ENCODE assay signal across 8 mouse cellular contexts in the genomic region with DNA sequence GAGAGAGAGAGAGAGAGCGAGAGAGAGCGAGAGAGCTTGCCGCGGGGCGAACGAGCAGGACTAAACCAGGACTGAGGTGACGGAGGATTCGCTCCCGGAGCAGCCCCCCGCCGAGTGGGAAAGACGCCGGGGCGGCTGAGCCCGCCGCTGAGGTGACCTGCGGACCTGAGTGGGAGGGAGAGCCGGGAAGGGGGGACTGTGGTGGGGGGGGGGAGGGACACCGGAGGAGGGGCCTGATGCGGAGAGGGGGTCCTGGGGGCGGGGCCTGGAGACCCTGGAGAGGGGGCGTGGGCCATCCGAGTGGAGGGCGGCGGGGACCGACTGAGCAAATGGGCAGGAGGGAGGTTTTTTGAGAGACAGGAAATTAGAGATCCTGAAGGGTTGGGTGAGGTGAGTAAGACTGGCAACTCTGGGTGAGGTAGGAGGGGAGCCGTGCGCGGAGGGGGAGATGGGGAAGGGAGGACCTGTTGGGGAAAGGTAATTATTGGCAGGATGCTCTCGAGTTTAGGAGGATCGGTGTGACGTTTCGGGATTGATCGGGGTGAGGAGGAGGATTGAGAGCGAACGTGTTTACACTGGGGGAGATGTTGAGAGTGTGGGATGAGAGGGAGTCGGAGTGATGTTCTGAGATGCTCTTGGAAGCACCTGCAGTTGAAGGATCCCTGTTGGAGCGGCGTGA. TPM values are rescaled to one million over a fixed set of nuclear protein-coding genes. Genes with fewer than 3 reads are reported as not detected.
A peak's percentile ranks its signal among the peaks of the same experiment; 100 is the strongest.
DNase-seq lines count a peak whose midpoint lies in the region; ATAC-seq and TF ChIP-seq lines count a peak whose summit lies in the region.

No protein-coding gene starts in this region.

- H3K4me1 ChIP-seq in heart, adult 2 months (ENCODE audit: control insufficient read depth, insufficient read depth, low read length), result peaks cover 2% of the 10 kb centered on the region
- H3K4me1 ChIP-seq in MEL (ENCODE audit: control insufficient read depth in 1 of 2, insufficient read depth in 2 of 2, low read length in 2 of 2), result peaks cover 6 to 12% of the 10 kb centered on the region in 2 experiments
- H3K4me1 ChIP-seq in embryonic facial prominence, embryonic 15.5 days, result peaks cover 15% of the 10 kb centered on the region
- peaks cover 3% of the 10 kb centered on the region; the same call in 1 of the 2 replicates for H3K4me1 ChIP-seq in hindbrain, embryonic 16.5 days (ENCODE audit: control insufficient read depth, insufficient read depth, low read depth, low read length)
- peaks cover 12% of the 10 kb centered on the region for H3K4me1 ChIP-seq in limb, embryonic 15.5 days

- no peak for TF ChIP-seq POLR2A in heart, adult 2 months (IDR thresholded peaks at IDR 0.05; ENCODE audit: insufficient read depth, low read depth, low read length)
- TF ChIP-seq POLR2A in MEL (IDR thresholded peaks at IDR 0.05; ENCODE audit: control insufficient read depth in 1 of 2, insufficient read depth in 1 of 2, low read depth in 1 of 2, low read length in 2 of 2, poor library complexity in 1 of 2), result peak; percentile 53 to 75; a peak in 2 of 4 replicates

- no peak for DNase-seq in heart, adult 2 months
- DNase-seq in heart, postnatal 36 days, result no peak
- DNase-seq in MEL (ENCODE audit: low read depth, low spot score), result peak; percentile 78
- DNase-seq in thymus, postnatal 36 days, result peak; percentile 67 to 76

- intact Hi-C loops in heart, adult 2 months (cut with DNase I), result loop anchor here (5.0 kb wide), 1 partner anchor 108 kb away; no protein-coding TSS in a partner anchor
- intact Hi-C loops in heart, postnatal 36 days (cut with DNase I), result loop anchor here (1.0 to 5.0 kb wide), 2 partner anchors 41 to 108 kb away; no protein-coding TSS in a partner anchor

- WGBS in heart, adult 2 months, result under 1% methylated on average over 36 of the region's 39 CpGs
- under 1% methylated on average over 33 of the region's 39 CpGs for WGBS in embryonic facial prominence, embryonic 15.5 days
- WGBS in hindbrain, embryonic 16.5 days, result under 1% methylated on average over 38 of the region's 39 CpGs
- WGBS in limb, embryonic 15.5 days, result 0% methylated on average over 36 of the region's 39 CpGs

- peak overlapping the region; percentile 78 for H3K9ac ChIP-seq in heart, adult 2 months (ENCODE audit: low read depth, low read length)
- H3K9ac ChIP-seq in MEL (ENCODE audit: control insufficient read depth, low read depth, low read length, poor library complexity, severe bottlenecking), result peak overlapping the region; percentile 79
- H3K9ac ChIP-seq in embryonic facial prominence, embryonic 15.5 days, result peak overlapping the region; percentile 59
- peak overlapping the region; percentile 83 for H3K9ac ChIP-seq in hindbrain, embryonic 16.5 days (ENCODE audit: low read depth, low read length)
- peak overlapping the region; percentile 65 for H3K9ac ChIP-seq in limb, embryonic 15.5 days

- no peaks in the 10 kb centered on the region; the same call in 1 of the 2 replicates for H3K79me2 ChIP-seq in heart, adult 2 months (replicated peaks; ENCODE audit: control insufficient read depth, insufficient read depth, low read length)
- H3K79me2 ChIP-seq in MEL (ENCODE audit: control insufficient read depth, insufficient read depth, low read length, poor library complexity), result peaks cover 11% of the 10 kb centered on the region

- no peak; the same call in 1 of the 2 replicates for TF ChIP-seq RAD21 in MEL (IDR thresholded peaks at IDR 0.05; ENCODE audit: low read depth, low read length)

- no peaks in the 10 kb centered on the region for H3K9me3 ChIP-seq in MEL (replicated peaks; ENCODE audit: insufficient read depth, low read length)
- no peaks in the 10 kb centered on the region for H3K9me3 ChIP-seq in embryonic facial prominence, embryonic 15.5 days (replicated peaks)
- H3K9me3 ChIP-seq in hindbrain, embryonic 16.5 days (ENCODE audit: control insufficient read depth, low read length), result no peaks in the 10 kb centered on the region
- no peaks in the 10 kb centered on the region for H3K9me3 ChIP-seq in limb, embryonic 15.5 days

- peak overlapping the region; percentile 73 for H3K4me3 ChIP-seq in heart, adult 2 months
- H3K4me3 ChIP-seq in MEL (ENCODE audit: control insufficient read depth in 1 of 2, insufficient read depth in 1 of 2, low read depth in 2 of 2, low read length in 2 of 2), result peak overlapping the region; percentile 92 to 95
- peak overlapping the region; percentile 70 for H3K4me3 ChIP-seq in embryonic facial prominence, embryonic 15.5 days (replicated peaks)
- H3K4me3 ChIP-seq in hindbrain, embryonic 16.5 days (ENCODE audit: low read length), result peak overlapping the region; percentile 68
- peak overlapping the region; percentile 65 for H3K4me3 ChIP-seq in limb, embryonic 15.5 days

- TF ChIP-seq EP300 in heart, adult 2 months (IDR thresholded peaks at IDR 0.05; ENCODE audit: insufficient read depth, low read depth, low read length), result peak; percentile 3; the same call in 1 of the 2 replicates
- no peak; a peak in 1 of 4 replicates for TF ChIP-seq EP300 in MEL (IDR thresholded peaks at IDR 0.05; ENCODE audit: low read depth in 1 of 2, low read length in 2 of 2)

- H3K27ac ChIP-seq in heart, adult 2 months, result peak overlapping the region; percentile 81
- peak overlapping the region; percentile 80 for H3K27ac ChIP-seq in MEL (ENCODE audit: control insufficient read depth, low read depth, low read length)
- peak overlapping the region; percentile 93 for H3K27ac ChIP-seq in embryonic facial prominence, embryonic 15.5 days (replicated peaks)
- peak overlapping the region; percentile 96 for H3K27ac ChIP-seq in hindbrain, embryonic 16.5 days (ENCODE audit: low read depth, low read length)
- H3K27ac ChIP-seq in limb, embryonic 15.5 days, result peak overlapping the region; percentile 93

- peak overlapping the region; percentile 72 for H3K4me2 ChIP-seq in embryonic facial prominence, embryonic 15.5 days (replicated peaks)
- H3K4me2 ChIP-seq in hindbrain, embryonic 16.5 days (ENCODE audit: low read length), result peak overlapping the region; percentile 69
- H3K4me2 ChIP-seq in limb, embryonic 15.5 days, result peak overlapping the region; percentile 57

- no peak for TF ChIP-seq CTCF in heart, adult 2 months (IDR thresholded peaks at IDR 0.05)
- TF ChIP-seq CTCF in MEL (IDR thresholded peaks at IDR 0.05 in 2 of 3, conservative IDR thresholded peaks at IDR 0.05 in 1 of 3; ENCODE audit: control insufficient read depth in 1 of 3, insufficient read depth in 1 of 3, low read depth in 2 of 3, low read length in 3 of 3, poor library complexity in 1 of 3, severe bottlenecking in 1 of 3), result no peak

- ATAC-seq in embryonic facial prominence, embryonic 15.5 days (ENCODE audit: insufficient number of reproducible peaks, low FRiP score, low TSS enrichment, low read depth), result peak; percentile 75
- peak; percentile 60 for ATAC-seq in hindbrain, embryonic 16.5 days
- ATAC-seq in limb, embryonic 15.5 days (ENCODE audit: insufficient number of reproducible peaks, low FRiP score, low TSS enrichment, low read depth), result peak; percentile 64
- ATAC-seq in monocyte, adult 5-6 weeks (replicated peaks; ENCODE audit: insufficient number of reproducible peaks, low FRiP score, low TSS enrichment, poor library complexity, severe bottlenecking), result 0 out of 2 replicates have a peak, but pooled peaks have one; percentile 13

- no peaks in the 10 kb centered on the region for H3K27me3 ChIP-seq in heart, adult 2 months (ENCODE audit: control insufficient read depth, insufficient read depth, low read length)
- H3K27me3 ChIP-seq in MEL (ENCODE audit: control insufficient read depth in 1 of 2, insufficient read depth in 2 of 2, low read length in 2 of 2), result no peaks in the 10 kb centered on the region
- no peaks in the 10 kb centered on the region for H3K27me3 ChIP-seq in embryonic facial prominence, embryonic 15.5 days
- no peaks in the 10 kb centered on the region for H3K27me3 ChIP-seq in hindbrain, embryonic 16.5 days (replicated peaks; ENCODE audit: control insufficient read depth, insufficient read depth, low read length)
- no peaks in the 10 kb centered on the region for H3K27me3 ChIP-seq in limb, embryonic 15.5 days

- no peaks in the 10 kb centered on the region for H3K36me3 ChIP-seq in heart, adult 2 months (ENCODE audit: control insufficient read depth, insufficient read depth, low read length)
- H3K36me3 ChIP-seq in MEL (ENCODE audit: control insufficient read depth in 1 of 2, insufficient read depth in 2 of 2, low read length in 2 of 2), result peaks cover 3 to 11% of the 10 kb centered on the region in 2 experiments
- peaks cover 19% of the 10 kb centered on the region for H3K36me3 ChIP-seq in embryonic facial prominence, embryonic 15.5 days
- 0 out of 2 replicates have a peak, but pooled peaks cover 2% of the 10 kb centered on the region for H3K36me3 ChIP-seq in hindbrain, embryonic 16.5 days (ENCODE audit: control insufficient read depth, insufficient read depth, low read length)
- peaks cover 16% of the 10 kb centered on the region for H3K36me3 ChIP-seq in limb, embryonic 15.5 days

RNA-seq across cellular contexts. Expression of gene Wipf2, which starts 0.5 kb away (rescaled TPM):
- 1 to 10 TPM; 9.1 to 9.6 TPM for total RNA-seq in heart, adult 2 months (2021)
- polyA plus RNA-seq in heart, adult 2 months (2012; rRNA removed), result 4.0 and 5.1 TPM in 2 replicates
- total RNA-seq in heart, postnatal 36 days (2021), result 10 to 100 TPM in 1 of 2 experiments, 1 to 10 TPM in 1; 8.1 to 10.2 TPM
- total RNA-seq in MEL (2012; rRNA removed), result 2.9 and 3.2 TPM in 2 replicates
- polyA plus RNA-seq in MEL (2012; ENCODE audit: insufficient read depth in 1 of 2, insufficient read length in 2 of 2, low read depth in 1 of 2, low replicate concordance in 2 of 2, missing spikeins in 1 of 2), result 1 to 10 TPM in 1 of 2 experiments, not detected in 1; 7.1 TPM
- polyA plus RNA-seq in embryonic facial prominence, embryonic 15.5 days (2015; fragmentation: Nextera tagmentation; extraction: Ambion mirVana), result 4.8 and 5.3 TPM in 2 replicates
- 4.1 and 4.2 TPM in 2 replicates for polyA plus RNA-seq in hindbrain, embryonic 16.5 days (2015; fragmentation: Nextera tagmentation; extraction: Ambion mirVana)
- polyA plus RNA-seq in limb, embryonic 15.5 days (2015; fragmentation: Nextera tagmentation; extraction: Ambion mirVana), result 4.1 and 4.2 TPM in 2 replicates
- total RNA-seq in monocyte, adult 5-6 weeks (2017), result 5.3 to 13.1 TPM (median 7.1 TPM) in 3 replicates

RNA-seq across cellular contexts. Expression of gene Rapgefl1, which starts 27.3 kb away (rescaled TPM):
- under 1 TPM; 0.50 to 0.77 TPM for total RNA-seq in heart, adult 2 months (2021)
- 2.8 and 3.0 TPM in 2 replicates for polyA plus RNA-seq in heart, adult 2 months (2012; rRNA removed)
- under 1 TPM; 0.57 to 0.72 TPM for total RNA-seq in heart, postnatal 36 days (2021)
- total RNA-seq in MEL (2012; rRNA removed), result 0.46 and 0.58 TPM in 2 replicates
- 1 to 10 TPM in 1 of 2 experiments, not detected in 1; 1.4 TPM for polyA plus RNA-seq in MEL (2012; ENCODE audit: insufficient read depth in 1 of 2, insufficient read length in 2 of 2, low read depth in 1 of 2, low replicate concordance in 2 of 2, missing spikeins in 1 of 2)
- 13.0 and 13.9 TPM in 2 replicates for polyA plus RNA-seq in embryonic facial prominence, embryonic 15.5 days (2015; fragmentation: Nextera tagmentation; extraction: Ambion mirVana)
- polyA plus RNA-seq in hindbrain, embryonic 16.5 days (2015; fragmentation: Nextera tagmentation; extraction: Ambion mirVana), result 11.6 and 13.0 TPM in 2 replicates
- polyA plus RNA-seq in limb, embryonic 15.5 days (2015; fragmentation: Nextera tagmentation; extraction: Ambion mirVana), result 11.1 TPM in 2 replicates
- total RNA-seq in monocyte, adult 5-6 weeks (2017), result not detected in 3 replicates

RNA-seq across cellular contexts. Expression of gene Cdc6, which starts 43.7 kb away (rescaled TPM):
- total RNA-seq in heart, adult 2 months (2021), result under 1 TPM; 0.13 to 0.32 TPM
- 0.14 and 0.26 TPM in 2 replicates for polyA plus RNA-seq in heart, adult 2 months (2012; rRNA removed)
- total RNA-seq in heart, postnatal 36 days (2021), result under 1 TPM; 0.14 to 0.49 TPM
- 83.4 and 104 TPM in 2 replicates for total RNA-seq in MEL (2012; rRNA removed)
- 10 to 100 TPM; 56.9 to 69.4 TPM for polyA plus RNA-seq in MEL (2012; ENCODE audit: insufficient read depth in 1 of 2, insufficient read length in 2 of 2, low read depth in 1 of 2, low replicate concordance in 2 of 2, missing spikeins in 1 of 2)
- 22.6 and 22.7 TPM in 2 replicates for polyA plus RNA-seq in embryonic facial prominence, embryonic 15.5 days (2015; fragmentation: Nextera tagmentation; extraction: Ambion mirVana)
- polyA plus RNA-seq in hindbrain, embryonic 16.5 days (2015; fragmentation: Nextera tagmentation; extraction: Ambion mirVana), result 4.6 and 6.3 TPM in 2 replicates
- 23.2 and 24.1 TPM in 2 replicates for polyA plus RNA-seq in limb, embryonic 15.5 days (2015; fragmentation: Nextera tagmentation; extraction: Ambion mirVana)
- 0.67 to 1.7 TPM (median 0.75 TPM) in 3 replicates for total RNA-seq in monocyte, adult 5-6 weeks (2017)

RNA-seq across cellular contexts. Expression of gene Casc3, which starts 59.2 kb away (rescaled TPM):
- 10 to 100 TPM; 18.7 to 20.7 TPM for total RNA-seq in heart, adult 2 months (2021)
- polyA plus RNA-seq in heart, adult 2 months (2012; rRNA removed), result 17.5 and 25.2 TPM in 2 replicates
- 10 to 100 TPM; 26.1 to 26.2 TPM for total RNA-seq in heart, postnatal 36 days (2021)
- total RNA-seq in MEL (2012; rRNA removed), result 18.2 and 20.9 TPM in 2 replicates
- 10 to 100 TPM; 58.6 to 61.0 TPM for polyA plus RNA-seq in MEL (2012; ENCODE audit: insufficient read depth in 1 of 2, insufficient read length in 2 of 2, low read depth in 1 of 2, low replicate concordance in 2 of 2, missing spikeins in 1 of 2)
- polyA plus RNA-seq in embryonic facial prominence, embryonic 15.5 days (2015; fragmentation: Nextera tagmentation; extraction: Ambion mirVana), result 37.0 and 42.2 TPM in 2 replicates
- 41.7 and 49.2 TPM in 2 replicates for polyA plus RNA-seq in hindbrain, embryonic 16.5 days (2015; fragmentation: Nextera tagmentation; extraction: Ambion mirVana)
- 30.0 and 32.5 TPM in 2 replicates for polyA plus RNA-seq in limb, embryonic 15.5 days (2015; fragmentation: Nextera tagmentation; extraction: Ambion mirVana)
- 47.5 to 51.5 TPM (median 49.5 TPM) in 3 replicates for total RNA-seq in monocyte, adult 5-6 weeks (2017)

Comparison
In these comparisons a context has a peak if more than half of its experiments do, and no peak if none do; other contexts are left out.
1. DNase-seq: peak in MEL (single experiment) and thymus, postnatal 36 days (2 of 2); none in heart, adult 2 months (0 of 2) and heart, postnatal 36 days (0 of 2).
2. ATAC-seq: peak in every context shown above with its lines; median percentile 75 in embryonic facial prominence, embryonic 15.5 days; 64 in limb, embryonic 15.5 days; 60 in hindbrain, embryonic 16.5 days; 13 in monocyte, adult 5-6 weeks.
3. Peak in every context shown above with its lines, with median percentiles within 50 percentile points of each other: H3K27ac ChIP-seq, H3K4me3 ChIP-seq, H3K9ac ChIP-seq and H3K4me2 ChIP-seq.